Mouse (Mus musculus) urinary bladder, adult 18-20 months (tissue): Measurements from ENCODE around the gene Adcy9.
"Not testable (repeated sequence)": the region's sequence is repeated elsewhere in the genome, so short reads cannot be mapped to it uniquely, and the experiment has no call there.

ENCODE experiments used
- DNase-seq, 2 experiments: peaks; one replicate each; pipeline ENCODE4 v3.0.0; 2022; ENCODE audit warnings: low spot score in 2 of 2, mixed read lengths in 2 of 2

The Adcy9 gene

GRCm38 (mm10) chr16:4272254-4272653 lies 148.0 kb downstream of the Adcy9 start:
- no peak for DNase-seq

- DNase-seq = no peak
Observed at GRCm38 (mm10) chr16:4270911-4271310, 149.4 kb downstream of the Adcy9 start.

DNA sequence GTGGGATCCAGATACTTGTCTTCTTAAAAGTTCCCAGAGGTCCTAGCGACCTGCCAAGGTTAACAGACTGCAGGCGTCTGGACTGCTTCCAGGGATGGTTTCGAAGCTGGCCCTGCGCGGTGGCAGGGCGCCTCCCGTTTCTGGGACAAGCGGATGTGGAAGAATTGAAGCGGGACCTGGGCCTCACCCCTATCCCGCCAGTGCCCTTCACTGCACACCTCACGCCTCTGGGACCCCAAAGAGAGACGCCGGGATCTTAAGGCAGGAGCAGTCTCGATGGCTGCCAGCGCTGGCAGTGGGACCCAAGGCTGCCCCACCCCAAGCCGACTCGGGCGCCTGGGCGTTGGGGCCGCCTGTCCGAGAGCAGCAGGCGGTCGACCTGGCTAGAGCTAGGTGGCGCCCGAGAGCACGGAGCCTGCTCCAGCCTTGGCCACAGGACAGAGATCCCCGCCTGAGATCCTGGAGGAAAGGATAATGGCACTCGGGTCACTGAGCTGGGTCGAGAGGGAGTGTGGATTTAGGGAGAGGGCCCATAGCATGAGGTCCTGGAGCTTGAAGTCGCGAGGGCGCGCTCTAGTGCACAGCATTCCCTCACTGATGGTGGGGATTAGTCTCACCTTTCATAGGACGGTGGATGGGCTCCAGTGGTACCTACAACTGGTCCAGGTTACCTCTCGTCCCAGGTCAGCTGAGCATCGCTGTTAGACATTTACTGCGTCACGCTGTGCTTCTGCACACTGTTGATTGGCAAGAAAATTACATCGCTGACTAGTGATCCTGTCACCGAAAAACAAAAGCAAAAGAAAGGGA lies 152.2 kb downstream of the Adcy9 start:
- peak; percentile 70 to 84 for DNase-seq

DNA sequence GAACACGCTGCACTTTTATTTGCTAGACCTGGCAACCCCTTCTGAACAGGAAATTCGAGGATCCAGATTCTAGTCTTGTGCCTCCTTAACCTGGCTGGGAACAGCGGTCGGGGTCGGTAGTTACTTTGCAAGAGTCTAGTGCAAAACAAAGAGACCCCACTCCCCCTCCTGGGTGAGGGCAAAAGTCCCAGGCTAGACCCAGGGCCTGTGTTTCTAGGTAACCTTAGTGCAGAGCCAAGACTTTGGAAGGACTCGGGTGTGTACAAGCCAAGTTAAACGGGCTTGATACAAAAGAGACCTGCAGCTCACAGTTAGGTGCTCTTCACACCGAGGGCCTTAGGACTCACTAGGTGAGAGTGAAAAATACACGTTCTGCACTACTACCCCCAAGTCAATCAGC lies 152.8 kb downstream of the Adcy9 start:
- no peak for DNase-seq

GRCm38 (mm10) chr16:4265351-4265750 lies 154.9 kb downstream of the Adcy9 start:
- no peak for DNase-seq

DNA sequence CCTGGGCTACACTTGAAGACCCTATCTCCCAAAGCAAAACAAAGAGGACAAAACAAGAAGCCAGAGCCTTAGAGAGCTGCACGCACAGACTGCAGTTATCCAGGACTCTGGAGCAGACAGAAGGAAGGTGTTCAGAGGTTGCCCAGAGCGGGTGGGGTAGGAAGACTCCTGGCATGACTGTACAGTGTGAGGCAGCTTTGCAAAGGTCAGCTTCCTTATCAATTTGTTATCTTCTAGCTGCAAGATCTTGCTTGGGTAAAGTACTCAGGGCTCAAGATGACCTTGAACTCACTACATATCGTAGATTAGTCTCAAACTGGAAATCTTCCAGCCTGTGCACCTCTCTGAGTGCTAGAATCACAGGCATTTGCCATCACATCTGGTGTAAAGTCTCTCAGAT lies 156.8 kb downstream of the Adcy9 start:
- no peak for DNase-seq

- DNase-seq = no peak
Observed at GRCm38 (mm10) chr16:4257546-4257945, 162.8 kb downstream of the Adcy9 start.

DNA sequence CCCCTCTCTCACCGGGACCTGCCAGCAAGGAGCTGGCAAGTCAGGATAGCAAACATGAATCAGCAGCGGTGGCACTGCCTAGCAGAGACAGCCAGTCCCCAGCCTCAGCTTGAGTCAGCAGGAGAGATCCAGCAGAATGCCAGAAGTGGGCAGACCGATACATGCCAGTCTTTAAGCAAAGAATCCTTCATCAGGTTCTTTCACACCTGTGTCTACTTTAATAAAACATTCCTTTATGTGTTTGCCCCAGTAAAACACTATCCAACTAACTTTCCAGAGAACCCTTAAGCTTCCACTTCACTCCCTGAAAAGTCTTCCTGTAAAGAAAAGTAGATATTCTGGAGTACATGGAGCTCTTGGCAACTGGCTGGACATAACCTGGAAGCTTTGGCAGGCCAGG lies 171.5 kb downstream of the Adcy9 start:
- DNase-seq = no peak

GRCm38 (mm10) chr16:4245241-4245640 lies 175.1 kb downstream of the Adcy9 start:
- not testable (repeated sequence) for DNase-seq
